Mouse (Mus musculus): ENCODE data around the gene Htr7. TPM values are rescaled to one million over a fixed set of nuclear protein-coding genes. Genes with fewer than 3 reads are reported as not detected.

Htr7 gene
- polyA plus RNA-seq, 1 experiment from 2014 or later = 16.1 TPM

DNA sequence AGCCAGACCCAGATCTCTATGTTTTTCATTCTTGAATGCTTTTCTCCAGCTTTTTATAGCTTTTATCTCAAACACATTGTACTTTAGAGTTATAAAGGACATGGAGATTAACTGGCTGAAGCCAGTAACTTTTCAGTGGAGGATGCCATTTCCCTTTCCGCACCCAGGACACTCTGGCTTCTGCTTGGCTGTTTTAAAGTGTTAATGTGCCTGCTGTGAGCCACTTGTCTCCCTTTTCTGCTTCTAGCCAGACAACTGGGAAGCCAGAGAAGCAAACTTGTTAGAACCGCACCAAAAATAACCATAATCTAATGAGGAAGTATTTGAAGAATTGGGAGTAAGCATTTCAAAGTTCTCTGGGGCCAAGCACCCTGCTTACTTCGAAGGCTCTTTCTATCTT, 42.5 kb downstream of the Htr7 start:
- no peaks in the 10 kb centered on the region for H3K36me3 ChIP-seq
- no peaks in the 10 kb centered on the region for H3K9me3 ChIP-seq
- no peaks in the 10 kb centered on the region for H3K27me3 ChIP-seq
- H3K4me2 ChIP-seq = no peak overlapping the region
- H3K4me1 ChIP-seq (replicated peaks) = no peaks in the 10 kb centered on the region
- H3K9ac ChIP-seq = no peak overlapping the region
- no peak for ATAC-seq (ENCODE audit: low FRiP score, low read depth)
- H3K27ac ChIP-seq (replicated peaks) = no peak overlapping the region
- H3K4me3 ChIP-seq = no peak overlapping the region
- 24% methylated on average over 3 of the region's 3 CpGs for WGBS

- Histone ChIP-seq H3K27me3 (no peaks in the 10 kb centered on the region), H3K4me2 (no peak overlapping the region), H3K4me3 (no peak overlapping the region), H3K36me3 (no peaks in the 10 kb centered on the region), H3K27ac (replicated peaks) (no peak overlapping the region), H3K4me1 (replicated peaks) (peaks cover 17% of the 10 kb centered on the region), H3K9ac (no peak overlapping the region), H3K9me3 (no peaks in the 10 kb centered on the region)
- no peak for ATAC-seq (ENCODE audit: low FRiP score, low read depth)
- WGBS = 77% methylated on average over 6 of the region's 6 CpGs
Measured at GRCm38 (mm10) chr19:36006277-36006676, 51.0 kb downstream of the Htr7 start.

GRCm38 (mm10) chr19:36004961-36005360, 52.3 kb downstream of the Htr7 start:
- 59% methylated on average over 2 of the region's 2 CpGs for WGBS
- no peaks in the 10 kb centered on the region for H3K27me3 ChIP-seq
- H3K4me2 ChIP-seq = no peak overlapping the region
- H3K9me3 ChIP-seq = no peaks in the 10 kb centered on the region
- H3K36me3 ChIP-seq = no peaks in the 10 kb centered on the region
- no peak overlapping the region for H3K4me3 ChIP-seq
- no peak overlapping the region for H3K27ac ChIP-seq (replicated peaks)
- H3K4me1 ChIP-seq (replicated peaks) = peaks cover 25% of the 10 kb centered on the region
- no peak overlapping the region for H3K9ac ChIP-seq
- no peak for ATAC-seq (ENCODE audit: low FRiP score, low read depth)

- H3K9ac ChIP-seq = no peak overlapping the region
- H3K4me3 ChIP-seq = no peak overlapping the region
- H3K4me2 ChIP-seq = peak overlapping the region; percentile 22
- H3K9me3 ChIP-seq = no peaks in the 10 kb centered on the region
- WGBS = 30% methylated on average over 17 of the region's 17 CpGs
- no peaks in the 10 kb centered on the region for H3K27me3 ChIP-seq
- peaks cover 25% of the 10 kb centered on the region for H3K4me1 ChIP-seq (replicated peaks)
- H3K36me3 ChIP-seq = no peaks in the 10 kb centered on the region
- 0 out of 2 replicates have a peak, but pooled peaks have one; percentile 63 for ATAC-seq (ENCODE audit: low FRiP score, low read depth)
- peak overlapping the region; percentile 65 for H3K27ac ChIP-seq (replicated peaks)
Measured at GRCm38 (mm10) chr19:36002476-36003445, 54.5 kb downstream of the Htr7 start.

DNA sequence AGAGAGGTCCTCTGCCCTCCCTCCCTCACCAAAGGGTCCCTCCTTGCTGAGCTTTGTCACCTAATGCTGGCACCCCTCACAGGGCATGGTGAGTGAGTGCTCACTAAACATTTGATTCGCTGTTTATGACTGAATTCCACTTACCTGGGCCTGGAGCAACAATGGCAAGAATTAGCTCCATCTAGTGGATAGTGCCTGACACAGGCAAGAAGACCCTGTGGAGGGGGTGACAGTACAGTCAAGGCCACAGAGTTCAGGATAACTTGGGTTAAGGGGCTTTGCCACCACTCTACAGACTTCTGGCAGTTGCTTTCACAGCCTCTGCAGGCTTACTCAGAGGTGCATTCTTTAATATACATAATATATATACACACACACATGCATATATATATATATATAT, 55.8 kb downstream of the Htr7 start:
- H3K4me3 ChIP-seq = no peak overlapping the region
- H3K36me3 ChIP-seq = no peaks in the 10 kb centered on the region
- no peak overlapping the region for H3K27ac ChIP-seq (replicated peaks)
- peaks cover 25% of the 10 kb centered on the region for H3K4me1 ChIP-seq (replicated peaks)
- no peak overlapping the region for H3K9ac ChIP-seq
- peak; percentile 59; the same call in 1 of the 2 replicates for ATAC-seq (ENCODE audit: low FRiP score, low read depth)
- 52% methylated on average over 1 of the region's 1 CpGs for WGBS
- no peaks in the 10 kb centered on the region for H3K9me3 ChIP-seq
- no peak overlapping the region for H3K4me2 ChIP-seq
- no peaks in the 10 kb centered on the region for H3K27me3 ChIP-seq

GRCm38 (mm10) chr19:36000955-36001354, 56.4 kb downstream of the Htr7 start:
- no peak for ATAC-seq (ENCODE audit: low FRiP score, low read depth)
- WGBS = 44% methylated on average over 6 of the region's 6 CpGs
- Histone ChIP-seq H3K27ac (replicated peaks) (no peak overlapping the region), H3K36me3 (no peaks in the 10 kb centered on the region), H3K9ac (no peak overlapping the region), H3K4me1 (replicated peaks) (peaks cover 25% of the 10 kb centered on the region), H3K27me3 (no peaks in the 10 kb centered on the region), H3K9me3 (no peaks in the 10 kb centered on the region), H3K4me2 (no peak overlapping the region), H3K4me3 (no peak overlapping the region)

DNA sequence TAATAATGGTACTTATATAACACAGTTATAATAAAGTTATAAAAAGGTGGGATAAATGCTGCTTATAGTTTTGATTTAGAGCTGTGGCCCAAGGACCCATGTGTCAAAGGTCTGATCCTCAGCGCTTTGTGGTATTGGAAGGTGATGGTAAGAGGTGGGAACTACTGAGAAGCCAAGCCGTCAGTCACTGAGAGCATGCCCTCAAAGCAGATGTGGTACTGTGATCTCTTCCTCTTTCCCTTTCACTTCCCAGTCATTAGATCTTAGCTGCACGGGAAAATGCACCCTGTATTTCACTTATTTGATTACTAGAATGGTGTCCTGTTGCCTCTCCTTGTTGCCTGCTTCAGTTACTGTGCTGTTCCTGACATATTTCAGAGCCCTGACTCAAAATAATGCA, 59.9 kb downstream of the Htr7 start:
- no peaks in the 10 kb centered on the region for H3K9me3 ChIP-seq
- no peaks in the 10 kb centered on the region for H3K36me3 ChIP-seq
- H3K9ac ChIP-seq = no peak overlapping the region
- WGBS = 91% methylated on average over 3 of the region's 3 CpGs
- no peaks in the 10 kb centered on the region for H3K27me3 ChIP-seq
- H3K4me1 ChIP-seq (replicated peaks) = peaks cover 14% of the 10 kb centered on the region
- no peak overlapping the region for H3K4me2 ChIP-seq
- no peak for ATAC-seq (ENCODE audit: low FRiP score, low read depth)
- no peak overlapping the region for H3K27ac ChIP-seq (replicated peaks)
- H3K4me3 ChIP-seq = no peak overlapping the region

DNA sequence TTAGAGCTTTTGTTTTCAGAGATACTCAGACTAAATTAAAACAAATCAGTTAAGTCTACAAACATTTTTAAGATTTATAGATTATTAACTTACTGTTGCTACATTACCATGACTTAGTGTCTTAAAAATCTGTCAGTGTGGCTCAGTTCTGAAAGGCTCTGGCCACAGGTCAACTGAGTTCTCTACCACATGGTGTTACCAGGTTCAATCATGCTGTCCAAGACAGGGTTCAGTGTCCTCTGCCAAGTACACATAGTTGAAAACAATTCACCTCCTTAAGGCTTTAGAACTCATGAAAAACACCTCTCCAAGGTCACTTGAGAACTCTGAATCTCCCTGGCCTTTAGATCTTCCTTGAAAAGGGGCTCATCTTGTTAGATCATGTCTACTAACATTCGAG, 69.8 kb downstream of the Htr7 start:
- Histone ChIP-seq H3K4me3 (no peak overlapping the region), H3K36me3 (no peaks in the 10 kb centered on the region), H3K9ac (no peak overlapping the region), H3K4me1 (replicated peaks) (no peaks in the 10 kb centered on the region), H3K27me3 (no peaks in the 10 kb centered on the region), H3K4me2 (no peak overlapping the region), H3K9me3 (no peaks in the 10 kb centered on the region), H3K27ac (replicated peaks) (no peak overlapping the region)
- ATAC-seq (ENCODE audit: low FRiP score, low read depth) = no peak
- 79% methylated on average over 1 of the region's 1 CpGs for WGBS

GRCm38 (mm10) chr19:35974681-35975080, 82.6 kb downstream of the Htr7 start:
- Histone ChIP-seq H3K27ac (replicated peaks) (no peak overlapping the region), H3K4me1 (replicated peaks) (no peaks in the 10 kb centered on the region), H3K4me3 (no peak overlapping the region), H3K9ac (no peak overlapping the region), H3K9me3 (no peaks in the 10 kb centered on the region), H3K36me3 (no peaks in the 10 kb centered on the region), H3K4me2 (no peak overlapping the region), H3K27me3 (no peaks in the 10 kb centered on the region)
- ATAC-seq (ENCODE audit: low FRiP score, low read depth) = no peak

GRCm38 (mm10) chr19:35957656-35958055, 99.7 kb downstream of the Htr7 start:
- no peak for ATAC-seq (ENCODE audit: low FRiP score, low read depth)
- H3K4me2 ChIP-seq = no peak overlapping the region
- WGBS = 79% methylated on average over 5 of the region's 5 CpGs

DNA sequence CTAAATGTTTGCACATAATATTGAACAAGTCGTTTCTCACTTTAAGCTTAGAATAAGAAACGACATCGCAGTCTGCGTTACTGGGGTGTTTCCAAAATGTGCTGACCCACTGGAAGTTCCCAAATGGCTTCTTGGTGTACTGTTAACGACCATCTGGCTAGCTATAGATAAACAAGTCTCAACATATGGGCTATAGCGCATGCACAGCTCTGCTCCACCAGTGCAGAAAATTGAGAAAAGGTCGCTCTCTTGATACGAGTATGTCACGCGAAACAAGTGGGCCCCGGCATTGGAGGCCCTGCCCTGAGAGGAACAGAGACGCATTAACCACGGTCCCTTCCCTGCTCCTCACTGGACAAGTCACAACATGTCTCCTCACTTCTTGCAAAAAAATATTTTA, 101.6 kb downstream of the Htr7 start:
- Histone ChIP-seq H3K4me3 (no peak overlapping the region), H3K9me3 (no peaks in the 10 kb centered on the region), H3K4me1 (replicated peaks) (no peaks in the 10 kb centered on the region), H3K27me3 (no peaks in the 10 kb centered on the region), H3K27ac (replicated peaks) (no peak overlapping the region), H3K4me2 (no peak overlapping the region), H3K9ac (no peak overlapping the region), H3K36me3 (no peaks in the 10 kb centered on the region)
- no peak for ATAC-seq (ENCODE audit: low FRiP score, low read depth)
- 85% methylated on average over 13 of the region's 13 CpGs for WGBS

More at GRCm38 (mm10) chr19:35957656-35958055, 99.7 kb downstream of the Htr7 start:
- H3K4me3 ChIP-seq = no peak overlapping the region
- no peaks in the 10 kb centered on the region for H3K4me1 ChIP-seq (replicated peaks)
- no peaks in the 10 kb centered on the region for H3K27me3 ChIP-seq
- H3K27ac ChIP-seq (replicated peaks) = no peak overlapping the region
- no peaks in the 10 kb centered on the region for H3K36me3 ChIP-seq
- no peaks in the 10 kb centered on the region for H3K9me3 ChIP-seq
- no peak overlapping the region for H3K9ac ChIP-seq

- H3K9ac ChIP-seq = no peak overlapping the region
- 32% methylated on average over 1 of the region's 1 CpGs for WGBS
- no peaks in the 10 kb centered on the region for H3K9me3 ChIP-seq
- no peaks in the 10 kb centered on the region for H3K36me3 ChIP-seq
- no peak overlapping the region for H3K4me3 ChIP-seq
- no peak overlapping the region for H3K4me2 ChIP-seq
- H3K4me1 ChIP-seq (replicated peaks) = no peaks in the 10 kb centered on the region
- no peak for ATAC-seq (ENCODE audit: low FRiP score, low read depth)
- H3K27ac ChIP-seq (replicated peaks) = no peak overlapping the region
- H3K27me3 ChIP-seq = no peaks in the 10 kb centered on the region
Measured at GRCm38 (mm10) chr19:35949888-35950287, 107.4 kb downstream of the Htr7 start.

Data from hindbrain, embryonic 15.5 days (tissue).